Mouse (Mus musculus) frontal cortex, postnatal 25 days (tissue): Measurements from ENCODE around the gene Olfr114.

Source experiments
- DNase-seq, 2 experiments: peaks; one replicate each; pipeline ENCODE4 v3.0.0; 2022; ENCODE audit warnings: low spot score in 2 of 2

Olfr114 gene

GRCm38 (mm10) chr17:37592643-37593042 is at the start of gene Olfr114:
TSS of gene Olfr114 (minus strand) at chr17:37592743.
- no peak for DNase-seq

DNA sequence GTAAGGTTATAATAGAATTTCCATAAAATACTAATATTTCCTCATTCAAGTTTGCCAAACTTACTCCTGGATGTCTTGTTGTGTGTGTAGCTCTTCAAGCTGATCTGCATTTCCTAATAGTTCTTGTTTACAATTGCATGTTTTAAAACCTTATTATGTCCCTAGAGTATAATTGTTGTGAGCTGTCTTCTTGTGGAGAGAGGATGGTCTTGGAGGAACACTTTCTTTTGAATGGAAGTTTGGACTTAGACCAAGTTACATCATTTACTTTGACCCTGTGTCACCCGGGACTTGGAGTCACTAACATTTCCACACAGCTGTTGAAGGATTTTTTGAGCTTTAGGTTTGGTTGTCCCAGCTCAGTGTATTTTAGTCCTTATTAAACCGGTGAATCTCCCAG is 34.5 kb upstream of the Olfr114 start, which contains the start of the genes Olfr115 and Olfr116:
Gene Olfr115, minus strand, starts transcription at position 101 of the 400 bp plus-strand sequence.
Gene Olfr116, minus strand, starts transcription at position 191 of the 400 bp plus-strand sequence.
- DNase-seq = no peak

DNA sequence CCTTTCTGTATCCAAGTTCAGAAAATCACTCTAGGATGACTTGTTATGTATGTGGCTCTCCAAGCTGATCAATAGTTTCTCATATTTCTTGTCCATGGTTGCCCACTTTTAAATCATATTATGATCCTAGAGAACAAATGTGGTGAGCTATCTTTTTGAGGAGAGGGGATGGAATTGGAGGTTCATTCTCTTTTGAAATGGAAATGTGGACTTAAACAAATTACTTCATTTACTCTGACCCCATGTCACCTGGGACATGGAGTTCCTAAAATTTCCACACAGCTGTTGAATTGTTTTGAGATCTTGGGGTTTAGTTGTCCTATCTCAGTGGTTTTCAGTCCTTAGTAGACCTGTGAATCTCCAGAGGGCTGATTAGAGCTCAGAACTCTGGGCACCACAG is 15.0 kb downstream of the Olfr114 start, which contains the start of gene Olfr113:
Gene Olfr113, minus strand, starts transcription at position 101 of the 400 bp plus-strand sequence.
- DNase-seq = no peak

DNA sequence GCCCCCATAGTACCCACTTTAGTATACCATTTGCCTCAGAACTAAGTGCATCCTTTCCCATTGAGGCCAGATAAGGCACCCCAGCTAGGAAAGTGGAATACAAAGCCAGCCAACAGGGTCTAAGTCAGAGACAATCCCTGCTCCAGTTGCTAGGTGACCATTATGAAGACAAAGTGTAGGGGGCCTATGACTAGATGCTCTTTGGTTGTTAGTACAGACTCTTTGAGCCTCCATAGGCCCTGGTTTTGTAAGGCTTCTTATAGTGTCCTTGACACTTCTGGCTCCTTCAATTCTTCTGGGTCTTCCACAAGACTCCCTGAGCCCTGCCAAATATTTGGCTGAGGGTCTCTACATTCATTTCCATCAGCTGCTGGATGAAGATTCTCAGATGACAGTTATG is 23.2 kb downstream of the Olfr114 start, which contains the start of gene Olfr112:
Gene Olfr112, minus strand, starts transcription at position 101 of the 400 bp plus-strand sequence.
- DNase-seq = no peak

DNA sequence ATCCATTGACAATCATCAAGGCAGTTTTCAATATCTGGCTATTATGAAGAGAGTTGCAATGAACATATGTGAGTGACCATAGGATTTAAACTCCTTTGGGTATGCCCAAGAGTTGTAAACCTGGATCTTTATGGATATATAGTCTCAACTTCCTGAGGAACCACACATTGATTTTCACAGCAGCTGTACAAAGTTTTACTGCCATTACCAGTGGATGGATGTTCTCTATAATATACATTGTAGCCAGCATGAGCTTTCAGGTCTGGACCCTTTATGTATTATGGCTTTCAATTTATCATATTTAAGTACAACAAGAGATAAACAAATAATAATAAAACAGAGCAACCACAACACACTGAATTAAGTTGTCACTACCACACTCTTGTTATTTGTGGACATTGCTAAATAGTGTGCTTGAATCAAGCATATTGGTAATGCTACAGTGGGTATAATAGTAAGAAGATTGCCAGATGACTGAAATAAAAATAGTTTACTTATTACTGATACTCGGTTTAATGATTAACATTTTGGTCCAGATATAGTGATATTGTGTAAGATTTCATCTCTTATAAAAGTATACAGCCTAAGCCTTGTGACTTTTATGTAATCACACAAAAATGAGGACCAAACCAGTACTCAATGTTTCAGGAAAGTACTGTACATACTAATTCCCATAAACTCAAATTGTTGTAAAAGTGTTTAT is 33.5 kb downstream of the Olfr114 start:
- DNase-seq = no peak

- DNase-seq = no peak
These were observed 48.6 kb downstream of the Olfr114 start for GRCm38 (mm10) chr17:37543800-37544435.

- DNase-seq = no peak
These were observed 51.0 kb downstream of the Olfr114 start for GRCm38 (mm10) chr17:37541454-37542119.
